Mouse (Mus musculus) layer of hippocampus, adult 9-11 months (tissue): ENCODE results near the gene Mecr.
A peak's percentile ranks its signal among the peaks of the same experiment; 100 is the strongest.

Source experiments
- DNase-seq: peaks from one replicate; pipeline ENCODE4 v3.0.0; 2022

The Mecr gene

DNA sequence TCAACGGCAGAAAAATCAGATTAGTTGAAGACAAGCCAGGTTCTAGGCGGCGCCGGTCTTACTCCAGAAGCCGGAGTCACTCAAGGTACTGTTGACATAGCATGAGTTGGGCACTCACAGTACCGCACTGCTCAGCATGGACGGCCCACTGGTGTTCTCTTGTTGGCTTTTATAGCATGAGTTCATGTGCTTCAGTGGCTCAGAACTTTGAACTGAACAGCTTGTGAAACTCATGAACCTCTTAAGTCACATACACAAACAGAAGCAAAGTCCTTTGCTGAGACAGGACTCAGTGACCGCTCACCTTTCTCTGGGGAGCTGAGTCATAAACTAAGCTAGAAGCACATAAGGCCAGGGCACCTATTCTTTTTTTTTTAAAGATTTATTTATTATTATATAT, 54.5 kb downstream of the Mecr start:
- no peak for DNase-seq

DNA sequence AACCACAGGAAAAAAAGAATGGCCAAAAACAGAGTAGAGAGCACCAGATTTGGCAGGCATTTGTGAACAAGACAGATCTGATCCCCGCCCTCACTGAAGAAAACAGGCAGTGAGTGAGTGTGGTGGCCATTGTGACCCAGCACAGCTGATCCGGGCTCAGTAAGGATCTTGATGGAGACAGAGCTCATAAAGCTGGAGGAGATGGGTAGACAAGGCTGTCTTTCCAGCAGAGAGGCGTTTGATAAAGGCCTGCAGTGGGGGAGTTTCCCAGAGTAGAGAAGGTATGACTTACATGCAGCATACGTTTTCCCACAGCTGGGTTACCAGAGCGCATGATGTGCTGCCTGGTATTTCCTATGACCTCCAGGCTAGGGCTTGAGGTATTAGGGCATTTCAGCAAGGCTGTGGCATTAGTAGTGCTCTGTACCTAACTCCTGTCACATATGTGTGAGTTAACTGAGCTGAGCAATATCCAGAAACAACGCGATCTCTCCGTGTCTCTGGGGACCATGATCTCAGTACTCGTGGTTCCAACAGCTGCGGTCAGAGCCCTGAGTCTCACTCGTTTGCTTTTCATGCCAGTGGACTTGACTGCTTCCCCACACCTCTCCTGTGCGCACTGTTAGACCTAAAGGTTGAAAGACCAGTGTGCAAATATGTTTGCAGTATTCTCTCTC, 55.4 kb downstream of the Mecr start:
- DNase-seq: no peak

- no peak for DNase-seq
These were observed 55.9 kb downstream of the Mecr start for GRCm38 (mm10) chr4:131899180-131899554.

- no peak for DNase-seq
These were observed 57.8 kb downstream of the Mecr start for GRCm38 (mm10) chr4:131901090-131901489.

DNA sequence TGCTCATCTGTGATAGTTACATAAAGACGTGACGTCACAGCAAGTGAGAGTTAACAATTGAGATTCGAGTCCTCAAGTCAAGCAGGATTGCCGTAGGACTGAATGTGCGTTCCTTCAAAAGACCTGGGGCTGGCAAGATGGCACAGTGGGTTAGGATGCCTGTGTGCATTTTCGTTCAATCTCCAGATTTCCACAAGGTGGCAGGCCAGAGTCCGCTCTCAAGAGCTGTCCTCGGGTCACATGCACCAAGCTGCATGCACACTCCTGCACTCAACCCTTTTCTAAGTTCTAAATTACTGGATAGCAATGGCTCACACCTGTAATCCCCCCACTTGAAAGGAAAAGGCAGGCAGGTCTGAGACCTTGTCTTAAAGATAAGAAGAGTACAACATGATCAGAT, 61.2 kb downstream of the Mecr start:
- DNase-seq: no peak

- no peak for DNase-seq
These were observed 63.2 kb downstream of the Mecr start for GRCm38 (mm10) chr4:131906423-131906822.

- no peak for DNase-seq
These were observed 64.6 kb downstream of the Mecr start for GRCm38 (mm10) chr4:131907912-131908311.

GRCm38 (mm10) chr4:131910237-131910994, 67.1 kb downstream of the Mecr start:
- no peak for DNase-seq

DNA sequence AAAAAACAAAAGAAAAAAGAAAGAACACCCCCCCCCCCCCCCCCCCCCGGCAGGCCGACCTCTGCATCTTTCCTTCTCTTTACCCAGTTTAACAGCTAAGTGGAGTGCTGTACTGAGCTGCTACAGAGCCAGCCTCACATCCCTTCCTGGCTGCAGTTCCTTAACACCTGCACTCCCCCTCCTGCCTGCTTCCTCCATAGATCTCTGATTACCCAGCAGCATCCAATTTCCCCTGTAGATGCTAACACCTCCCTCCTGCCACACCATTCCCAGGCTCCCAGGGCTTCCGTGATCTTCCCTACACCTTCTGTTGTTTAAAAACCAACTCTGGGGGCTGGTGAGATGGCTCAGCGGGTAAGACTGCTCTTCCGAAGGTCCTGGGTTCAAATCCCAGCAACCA, 68.3 kb downstream of the Mecr start:
- no peak for DNase-seq

- DNase-seq: no peak
These were observed 70.3 kb downstream of the Mecr start for GRCm38 (mm10) chr4:131913526-131913925.

DNA sequence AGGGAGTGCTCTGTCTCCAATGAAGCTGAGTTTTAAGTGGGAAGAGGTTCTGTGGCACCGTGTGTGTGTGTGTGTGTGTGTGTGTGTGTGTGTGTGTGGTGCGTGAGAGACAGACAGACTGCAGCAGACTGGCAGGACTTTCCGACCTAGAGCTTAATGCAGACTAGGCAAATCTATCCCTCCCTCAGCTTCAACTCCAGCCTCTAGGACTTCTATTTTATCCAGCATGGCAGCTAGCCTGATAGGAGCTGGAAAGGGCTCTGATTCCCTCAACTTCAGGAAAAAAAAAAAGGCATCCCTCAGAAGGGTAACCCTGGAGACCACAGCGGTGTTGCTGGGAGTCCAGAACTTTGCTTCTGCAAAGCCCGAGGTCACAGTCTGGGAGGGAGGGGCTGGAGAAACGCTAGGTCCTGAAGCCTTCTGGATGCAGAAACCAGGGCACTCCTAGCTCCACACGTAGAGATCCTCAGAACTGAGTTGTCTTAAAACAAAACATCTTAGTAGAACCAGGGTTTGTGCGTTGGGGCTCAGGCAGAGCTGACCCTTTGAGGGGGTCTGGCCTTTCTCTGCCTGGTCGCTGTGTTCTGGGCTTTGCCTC, 70.9 kb downstream of the Mecr start:
- no peak for DNase-seq

- no peak for DNase-seq
These were observed 71.7 kb downstream of the Mecr start for GRCm38 (mm10) chr4:131914891-131915469.

DNA sequence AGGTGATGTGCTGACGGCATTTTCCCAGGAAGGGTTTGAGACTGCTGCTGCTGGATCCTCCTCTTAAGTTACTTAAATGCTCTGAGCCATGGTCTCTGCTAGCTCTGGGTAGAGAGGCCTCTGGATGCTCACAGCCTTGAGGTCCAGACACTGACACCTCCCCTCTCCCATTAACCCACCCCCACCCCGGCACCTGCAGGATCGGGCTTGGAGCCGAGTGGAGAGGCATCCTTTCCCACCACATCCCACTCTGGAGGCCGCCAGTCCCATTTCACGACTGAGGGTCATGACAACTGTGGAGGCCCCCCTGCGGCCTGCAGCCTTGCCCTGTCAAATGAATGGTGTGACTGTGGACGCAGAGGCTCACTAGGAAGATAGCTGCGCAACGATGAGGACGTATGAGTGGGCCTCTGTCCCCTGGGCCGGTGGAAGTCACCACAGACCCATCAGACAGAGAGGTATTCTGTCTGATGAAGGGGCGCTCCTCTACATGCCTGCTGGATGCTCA, 72.6 kb downstream of the Mecr start:
- DNase-seq: no peak

DNA sequence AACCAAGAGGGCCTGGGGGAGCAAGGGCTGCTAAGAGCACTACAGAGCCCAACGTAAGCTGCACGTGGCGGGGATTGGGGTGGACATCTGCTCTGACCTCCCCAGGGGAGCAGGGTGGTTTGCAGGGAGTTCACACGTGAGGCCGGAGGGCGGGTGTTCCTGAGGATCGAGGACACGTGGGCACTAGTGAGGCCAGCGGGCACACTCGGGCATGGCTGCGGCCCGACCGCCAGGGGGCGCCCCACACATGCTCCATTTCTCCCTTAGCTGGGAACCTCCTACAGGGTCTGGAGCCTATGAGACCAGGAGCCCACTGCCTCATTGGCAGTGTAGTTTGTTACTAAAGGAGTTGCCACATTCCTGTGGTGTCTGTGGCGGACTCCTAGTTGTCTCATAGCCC, 73.2 kb downstream of the Mecr start:
- DNase-seq: peak; percentile 57

- DNase-seq: no peak
These were observed 73.8 kb downstream of the Mecr start for GRCm38 (mm10) chr4:131917010-131917555.
